41 mouse cellular contexts compared by ENCODE assay signal in the genomic region with DNA sequence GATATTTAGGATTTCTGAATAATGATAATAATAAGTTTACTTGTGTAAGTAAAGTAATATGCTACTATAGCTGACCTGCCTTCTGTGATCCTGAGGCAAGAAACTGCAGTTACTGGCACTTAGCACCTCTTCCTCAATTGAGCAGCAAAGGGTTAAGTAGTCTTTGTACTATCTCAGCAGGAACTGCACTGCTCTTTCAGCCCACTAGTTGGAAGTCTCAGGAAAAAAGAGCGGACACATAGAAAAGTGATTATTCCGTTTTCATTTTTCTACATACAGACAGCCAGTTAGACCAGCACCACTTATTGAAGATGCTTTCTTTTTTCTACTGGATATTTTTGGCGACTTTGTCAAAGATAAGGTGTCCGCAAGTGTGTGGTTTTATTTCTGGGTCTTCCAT. TPM values are rescaled to one million over a fixed set of nuclear protein-coding genes. Genes with fewer than 3 reads are reported as not detected.
"Had no signal": no experiment of that assay in that cellular context is flagged by ENCODE, and none has a peak within 500 bp of the region (broad histone marks: within the 10 kb centered on the region; RNA-seq: fewer than 3 reads in every experiment).

No protein-coding gene starts in this region.

RNA-seq across cellular contexts. Expression of a gene that starts 37.7 kb away (rescaled TPM):
- total RNA-seq: heart, postnatal 10 days; heart, postnatal 14 days; heart, postnatal 25 days; heart, postnatal 36 days; heart, postnatal 4 days; hematopoietic stem cell, adult 5-6 weeks; hindbrain, postnatal 0 days; layer of hippocampus, adult 18-20 months; layer of hippocampus, adult 2 months; layer of hippocampus, adult 8-10 months; layer of hippocampus, postnatal 10 days; layer of hippocampus, postnatal 14 days; layer of hippocampus, postnatal 25 days; layer of hippocampus, postnatal 36 days; left cerebral cortex, adult 18-20 months; left cerebral cortex, adult 2 months; left cerebral cortex, adult 8-10 months had no signal
- polyA plus RNA-seq: heart, embryonic 12.5 days; heart, embryonic 13.5 days; heart, embryonic 14.5 days; heart, embryonic 15.5 days; heart, embryonic 16.5 days; heart, postnatal 0 days; hindbrain, embryonic 10.5 days; hindbrain, embryonic 11.5 days; hindbrain, embryonic 12.5 days; hindbrain, embryonic 13.5 days; hindbrain, embryonic 14.5 days; hindbrain, embryonic 15.5 days; hindbrain, embryonic 16.5 days; hindbrain, postnatal 0 days; inflammation-experienced regulatory T-cells, adult 6 months; intestine, embryonic 14.5 days; intestine, embryonic 15.5 days; intestine, embryonic 16.5 days; intestine, postnatal 0 days; kidney, adult 2 months; kidney, embryonic 14.5 days; kidney, embryonic 15.5 days; kidney, embryonic 16.5 days; kidney, postnatal 0 days; large intestine, adult 2 months had no signal
